Mouse (Mus musculus): ENCODE data around the gene Kcnb1.

Gene Kcnb1

GRCm38 (mm10) chr2:167077199-167077962 is 112.6 kb downstream of the Kcnb1 start:
- DNase-seq = no peak

GRCm38 (mm10) chr2:167076759-167077158 is 113.2 kb downstream of the Kcnb1 start:
- no peak for DNase-seq

DNA sequence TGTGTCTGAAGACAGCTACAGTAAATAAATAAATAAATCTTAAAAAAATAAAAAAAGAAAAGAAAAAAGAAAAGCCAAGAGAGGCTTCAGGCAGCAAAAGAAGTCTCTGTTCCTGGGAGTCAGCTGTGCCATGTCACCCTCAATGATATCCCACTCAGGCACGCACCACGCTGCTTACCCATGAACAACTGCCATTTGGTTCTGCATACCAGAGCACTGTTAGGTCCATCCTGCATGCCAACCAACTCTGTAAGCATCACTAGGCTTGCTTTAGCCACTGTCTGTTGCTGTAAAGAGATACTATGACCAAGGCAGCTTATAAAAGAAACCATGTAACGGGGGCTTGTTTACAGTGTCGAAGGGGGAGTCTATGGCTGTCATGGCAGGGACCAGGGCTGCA is 113.6 kb downstream of the Kcnb1 start:
- DNase-seq = no peak

DNA sequence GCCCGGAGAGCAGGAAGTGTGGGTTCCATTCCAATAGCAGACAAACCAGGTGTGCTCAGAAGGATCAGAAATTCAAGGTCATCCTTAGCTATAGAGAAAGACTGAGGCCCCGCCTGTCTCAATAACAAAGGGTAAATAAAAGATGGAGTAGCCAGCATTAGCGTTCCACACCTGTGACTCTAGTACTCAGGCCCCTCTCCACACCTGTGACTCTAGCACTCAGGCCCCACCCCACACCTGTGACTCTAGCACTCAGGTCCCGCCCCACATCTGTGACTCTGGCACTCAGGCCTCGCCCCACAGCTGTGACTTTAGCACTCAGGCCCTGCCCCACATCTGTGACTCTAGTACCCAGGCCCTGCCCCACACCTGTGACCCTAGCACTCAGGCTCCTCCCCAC is 115.4 kb downstream of the Kcnb1 start:
- DNase-seq = no peak

DNA sequence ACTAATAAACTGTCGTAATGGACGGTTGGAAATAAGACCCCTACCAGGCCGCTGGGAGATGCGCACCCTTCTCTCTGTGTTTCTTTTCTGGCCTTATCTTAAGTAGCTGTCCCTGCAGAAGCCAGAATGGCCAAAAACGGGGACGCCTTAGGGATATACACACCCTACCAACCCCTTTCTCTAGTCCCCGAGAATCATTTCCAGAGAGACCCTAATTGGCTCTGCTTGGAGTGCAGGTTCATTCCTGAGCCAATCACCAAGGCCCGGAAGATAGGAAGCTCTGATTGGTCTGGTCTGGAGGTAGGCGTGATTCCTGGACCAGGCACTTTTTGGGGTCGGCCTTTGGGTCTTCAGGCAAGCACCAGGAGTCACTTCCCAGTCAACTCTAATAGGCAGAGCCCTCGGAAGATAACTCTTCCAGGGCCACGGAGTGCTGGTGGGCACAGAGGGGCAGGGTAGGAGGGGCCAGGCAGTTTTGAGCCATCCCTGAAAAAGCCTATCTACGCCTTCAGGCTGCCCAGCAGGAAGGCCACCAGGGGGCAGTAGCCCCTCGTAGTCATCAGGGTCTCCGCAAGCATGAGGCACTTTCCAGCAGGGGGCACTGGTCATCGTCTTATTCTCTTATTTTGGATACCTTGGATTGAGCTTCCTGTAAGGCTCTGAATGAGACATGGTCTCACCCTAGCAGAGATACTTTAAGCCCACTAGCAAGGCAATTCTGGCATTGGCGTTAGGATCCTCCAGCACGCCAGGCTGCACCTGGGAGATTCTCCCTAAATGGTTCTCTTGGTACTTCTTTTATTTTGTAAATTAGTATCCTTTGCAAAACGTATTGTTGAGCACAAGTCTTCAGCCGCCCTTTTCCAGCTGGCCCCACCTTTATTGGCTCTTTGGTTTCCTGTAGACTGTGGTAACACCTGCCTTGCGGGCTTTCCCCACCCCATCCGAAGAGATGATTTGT is 118.0 kb downstream of the Kcnb1 start:
- peak; percentile 98 to 99 for DNase-seq

- DNase-seq = no peak
These were observed 118.7 kb downstream of the Kcnb1 start for GRCm38 (mm10) chr2:167071266-167071640.

GRCm38 (mm10) chr2:167070341-167070740 is 119.6 kb downstream of the Kcnb1 start:
- peak in 1 of 2 experiments; percentile 47 for DNase-seq

DNA sequence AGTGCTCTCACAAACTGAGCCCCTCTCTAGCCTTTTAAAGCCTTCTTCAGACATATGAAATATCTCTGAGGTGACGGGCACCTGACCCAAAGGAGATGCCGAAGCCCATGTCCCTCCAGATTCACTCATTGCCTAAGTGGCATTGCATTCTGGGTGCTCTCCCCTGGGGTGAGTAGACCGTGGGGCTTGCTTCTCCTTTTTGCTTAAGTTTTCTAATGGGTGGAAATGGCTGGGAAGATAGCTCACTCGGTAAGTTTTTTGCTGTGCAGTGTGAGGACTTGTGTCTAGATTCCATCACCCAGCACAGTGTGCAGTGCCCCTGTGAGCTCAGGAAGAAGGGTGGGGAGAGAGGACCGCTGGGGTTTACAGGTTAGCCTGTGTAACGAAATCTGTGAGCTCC is 122.4 kb downstream of the Kcnb1 start:
- DNase-seq = no peak

DNA sequence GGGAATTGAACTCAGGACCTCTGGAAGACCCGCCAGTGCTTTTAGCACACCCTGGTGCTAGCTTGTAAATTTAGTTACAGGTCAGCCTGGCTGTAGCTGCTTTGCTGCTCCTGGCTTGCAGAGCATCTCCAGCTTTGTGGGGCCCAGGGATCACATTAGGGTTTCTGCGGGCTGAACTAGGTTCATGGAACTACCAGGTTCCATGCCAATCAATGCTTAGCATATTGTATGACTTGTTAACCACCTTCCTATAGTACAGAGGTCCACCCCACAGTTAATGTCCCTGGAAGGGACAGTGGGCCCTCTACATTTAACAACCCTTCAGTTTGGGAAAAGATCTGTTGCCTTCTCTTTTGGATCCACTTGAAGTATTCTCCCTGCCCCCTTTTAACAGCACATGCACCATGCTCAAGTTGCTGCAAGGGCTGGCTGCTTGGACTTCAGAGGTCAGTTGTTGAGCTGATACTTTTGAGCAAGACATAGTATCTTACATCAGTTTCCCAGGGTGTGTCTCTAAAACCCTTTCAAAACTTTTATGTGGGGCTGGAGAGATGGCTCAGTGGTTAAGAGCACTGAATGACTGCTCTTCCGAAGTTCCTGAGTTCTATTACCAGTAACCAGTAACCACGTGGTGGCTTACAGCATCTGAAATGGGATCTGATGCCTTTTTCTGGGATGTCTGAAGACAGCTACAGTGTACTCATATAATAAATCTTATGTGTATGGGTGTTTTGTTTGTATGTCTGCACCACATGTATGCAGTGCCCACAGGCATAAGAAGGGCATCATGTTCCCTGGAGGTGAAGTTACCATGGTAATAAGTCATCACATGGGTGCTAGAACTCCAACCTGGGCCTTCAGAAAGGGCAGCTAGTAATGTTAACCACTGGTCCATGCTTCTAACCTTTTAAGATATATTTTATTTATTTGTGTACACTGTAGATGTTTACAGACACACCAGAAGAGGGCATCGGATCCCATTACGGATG is 123.1 kb downstream of the Kcnb1 start:
- DNase-seq = no peak

- no peak for DNase-seq
These were observed 123.9 kb downstream of the Kcnb1 start for GRCm38 (mm10) chr2:167066031-167066430.

DNA sequence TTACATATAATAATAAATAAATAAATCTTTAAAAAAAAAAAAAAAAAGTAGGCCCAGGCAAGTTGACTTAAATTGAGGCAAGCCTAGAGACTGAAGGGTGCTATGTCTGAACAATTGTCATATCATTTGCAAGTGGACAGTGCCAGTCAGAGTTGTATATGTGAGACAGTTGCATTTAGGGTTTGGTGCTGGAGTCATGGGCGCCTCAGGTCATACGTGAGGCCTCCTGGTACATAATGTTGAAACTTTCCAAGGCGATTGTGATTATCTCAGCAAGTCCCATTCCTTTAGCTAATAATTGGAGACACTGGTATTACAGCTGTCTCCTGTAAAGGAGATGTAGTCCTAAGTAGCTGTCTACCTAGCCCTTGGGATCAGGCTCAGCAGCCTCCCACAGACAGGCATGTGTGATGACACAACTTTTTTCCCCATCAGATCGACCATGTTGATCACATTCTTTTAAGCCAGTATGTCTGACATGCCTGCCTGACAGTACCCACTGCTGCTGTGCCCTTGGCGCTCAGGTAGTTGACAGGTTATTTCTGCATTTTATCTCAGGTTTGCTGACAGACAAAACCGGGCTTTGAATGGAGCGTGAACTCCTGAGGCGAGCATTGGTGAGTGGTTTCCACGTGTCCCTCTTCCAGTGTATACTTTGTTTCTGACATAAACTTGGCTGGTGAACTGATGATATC is 125.2 kb downstream of the Kcnb1 start:
- no peak for DNase-seq

DNA sequence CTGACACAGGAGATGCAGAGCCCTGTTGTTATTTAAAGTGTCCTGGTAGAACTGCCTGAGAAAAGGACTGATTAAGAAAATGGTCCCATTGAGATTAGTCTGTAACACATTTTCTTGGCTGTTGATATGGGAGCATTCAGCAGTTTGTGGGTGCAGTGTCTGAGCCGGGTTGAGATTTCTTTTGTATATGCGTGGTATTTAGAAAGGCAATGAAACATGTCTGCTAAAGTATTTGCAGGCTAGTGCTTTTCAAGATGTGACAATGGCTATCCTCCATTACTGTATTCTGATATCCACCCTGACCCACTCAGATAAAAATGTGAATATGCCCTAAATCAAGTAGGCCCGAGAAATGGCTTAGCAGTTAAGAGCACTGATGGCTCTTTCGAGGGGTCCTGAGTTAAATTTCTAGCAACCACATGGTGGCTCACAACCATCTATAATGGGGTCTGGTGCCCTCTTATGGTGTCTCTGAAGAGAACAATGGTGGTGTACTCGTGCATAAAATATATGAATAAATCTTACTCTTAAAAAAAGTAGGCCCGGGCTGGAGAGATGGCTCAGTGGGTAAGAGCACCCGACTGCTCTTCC is 126.0 kb downstream of the Kcnb1 start:
- DNase-seq = no peak

GRCm38 (mm10) chr2:167062965-167063880 is 126.7 kb downstream of the Kcnb1 start, which contains the start of gene Znfx1:
Gene Znfx1, minus strand, starts transcription at chr2:167063015.
- DNase-seq = peak; percentile 97 to 98

- peak; percentile 93 to 97 for DNase-seq
These were observed 127.5 kb downstream of the Kcnb1 start for GRCm38 (mm10) chr2:167062497-167062911.

DNA sequence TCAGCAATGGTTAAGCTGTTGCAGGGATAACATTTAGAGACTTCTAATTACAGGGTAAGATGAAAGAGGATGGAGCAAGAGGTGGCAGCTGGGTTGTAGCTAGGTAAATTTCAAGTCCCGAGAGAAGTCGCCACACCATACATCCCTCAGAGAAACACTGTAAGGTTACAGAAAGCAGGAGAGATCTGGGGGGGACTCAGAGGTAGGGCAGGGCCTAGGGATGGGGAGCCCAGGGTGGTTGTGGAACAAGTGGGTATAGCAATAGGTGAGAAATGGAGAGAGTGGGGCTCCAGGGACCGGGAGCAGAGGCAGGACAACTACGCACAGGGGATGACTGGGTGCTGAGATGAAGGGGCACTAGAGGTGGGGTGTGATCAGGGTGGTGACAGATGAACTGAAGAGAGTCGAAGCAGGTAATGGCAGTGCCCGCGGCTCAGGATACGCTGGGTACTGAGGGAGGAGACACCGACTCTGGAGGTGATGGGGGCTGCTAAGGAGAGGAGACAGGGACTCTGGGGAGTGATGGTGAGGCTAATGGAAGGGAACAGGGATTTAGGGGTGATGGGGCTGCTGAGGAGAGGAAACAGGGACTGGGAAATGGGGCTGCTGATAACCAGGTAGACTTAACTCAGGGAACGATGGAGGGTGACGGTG is 128.4 kb downstream of the Kcnb1 start:
- no peak for DNase-seq

DNA sequence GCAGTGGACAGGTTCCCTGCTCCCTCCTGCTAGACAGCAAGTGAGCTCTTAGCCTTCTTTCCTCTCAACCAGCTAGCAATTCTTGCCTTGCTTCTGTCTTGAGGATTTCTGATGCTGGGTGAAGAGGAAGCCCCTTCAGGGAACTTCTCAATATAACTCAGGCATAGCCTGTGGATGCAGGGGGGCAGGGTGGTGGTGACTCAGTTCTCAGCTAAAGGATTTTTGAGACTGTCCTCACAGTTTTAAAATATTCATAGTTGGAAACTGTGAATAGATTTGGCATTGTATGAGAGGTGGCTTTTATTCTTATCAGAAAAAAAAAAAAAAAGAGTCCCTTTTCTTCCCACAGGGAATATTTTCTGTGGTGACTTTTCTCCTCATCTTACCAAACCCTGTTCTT is 129.2 kb downstream of the Kcnb1 start:
- no peak for DNase-seq

DNA sequence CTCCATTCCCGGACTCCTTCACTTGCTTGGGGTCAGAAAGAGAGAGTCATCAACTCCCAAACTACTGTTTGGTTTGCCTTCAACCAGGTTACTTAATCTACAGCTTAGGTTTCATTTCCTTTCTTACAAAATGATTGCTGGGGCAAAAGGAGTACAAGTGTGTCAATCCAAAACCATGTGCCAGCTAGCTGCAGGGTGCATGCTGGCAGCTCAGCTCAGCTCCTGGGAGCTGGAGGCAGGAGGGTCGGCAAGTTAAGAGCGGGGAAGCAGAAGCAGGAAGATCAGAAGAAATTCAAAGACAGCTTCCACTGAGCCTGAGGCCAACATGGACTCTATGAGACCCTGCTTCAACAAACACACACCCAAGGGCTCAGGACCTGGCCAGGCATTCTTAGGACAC is 129.6 kb downstream of the Kcnb1 start:
- DNase-seq = peak in 1 of 2 experiments; percentile 39

DNA sequence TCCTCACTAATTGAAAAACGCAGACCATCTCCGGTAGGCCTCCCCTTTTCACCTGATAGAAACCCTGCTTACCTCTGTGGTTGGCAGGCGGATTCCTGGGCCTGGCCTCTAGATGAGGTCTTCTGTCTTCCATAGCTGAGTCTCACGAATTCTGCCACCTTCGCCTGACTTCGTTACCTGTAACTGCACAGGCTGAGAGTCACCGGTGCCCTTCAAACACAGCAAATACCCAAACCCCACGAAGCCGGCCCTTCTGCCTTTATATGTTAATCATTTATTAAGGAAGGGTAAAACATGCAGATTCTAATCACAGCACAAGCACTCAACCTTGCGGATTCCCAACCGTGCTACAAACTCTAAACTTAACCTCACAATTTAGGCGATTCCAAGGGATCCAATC is 130.0 kb downstream of the Kcnb1 start:
- peak; percentile 42 to 60 for DNase-seq

- peak in 1 of 2 experiments; percentile 43 for DNase-seq
These were observed 130.4 kb downstream of the Kcnb1 start for GRCm38 (mm10) chr2:167059536-167059935.

Measured in kidney, postnatal 4 days (tissue).